Mouse (Mus musculus) left cerebral cortex, adult 8-10 months (tissue): ENCODE measurements around the gene Eps8l1. TPM values are rescaled to one million over a fixed set of nuclear protein-coding genes. Genes with fewer than 3 reads are reported as not detected.
A peak's percentile ranks its signal among the peaks of the same experiment; 100 is the strongest.
"Not testable (repeated sequence)": the region's sequence is repeated elsewhere in the genome, so short reads cannot be mapped to it uniquely, and the experiment has no call there.

Experiments used
- DNase-seq, 2 experiments: peaks; one replicate each; pipeline ENCODE4 v3.0.0; 2022; ENCODE audit warnings: low spot score in 2 of 2
- total RNA-seq, 4 experiments: library from RNA; stranded (reverse); gene quantifications; 2 replicates each; pipeline ENCODE4 v1.2.4; 2022

The Eps8l1 gene
- 1 to 10 TPM; 1.5 to 3.6 (median 2.9) TPM for total RNA-seq

GRCm38 (mm10) chr7:4460576-4461434 is at the start of gene Eps8l1:
TSS of gene Eps8l1 (plus strand) at chr7:4460674.
- DNase-seq: no peak

- not testable (repeated sequence) for DNase-seq
Measured at GRCm38 (mm10) chr7:4412406-4412805, 48.1 kb upstream of the Eps8l1 start.

- DNase-seq: no peak
Measured at GRCm38 (mm10) chr7:4419681-4420080, 40.8 kb upstream of the Eps8l1 start.

- DNase-seq: no peak
Measured at GRCm38 (mm10) chr7:4420230-4420629, 40.2 kb upstream of the Eps8l1 start.

GRCm38 (mm10) chr7:4427161-4427912 is 33.1 kb upstream of the Eps8l1 start:
- peak; percentile 61 to 81 for DNase-seq

- no peak for DNase-seq
Measured at GRCm38 (mm10) chr7:4430246-4430844, 30.1 kb upstream of the Eps8l1 start.

GRCm38 (mm10) chr7:4431548-4431947 is 28.9 kb upstream of the Eps8l1 start:
- DNase-seq: peak in 1 of 2 experiments; percentile 51

- DNase-seq: no peak
Measured at GRCm38 (mm10) chr7:4432026-4432425, 28.4 kb upstream of the Eps8l1 start.

- DNase-seq: no peak
Measured at GRCm38 (mm10) chr7:4437721-4438120, 22.8 kb upstream of the Eps8l1 start.

GRCm38 (mm10) chr7:4440549-4440948 is 19.9 kb upstream of the Eps8l1 start:
- DNase-seq: no peak

GRCm38 (mm10) chr7:4445216-4445791 is 15.2 kb upstream of the Eps8l1 start, which contains the start of gene Rdh13:
TSS of gene Rdh13 (minus strand) at chr7:4445649.
- peak; percentile 74 to 90 for DNase-seq

- DNase-seq: no peak
Measured at GRCm38 (mm10) chr7:4447138-4447537, 13.3 kb upstream of the Eps8l1 start.

- DNase-seq: no peak
Measured at GRCm38 (mm10) chr7:4448439-4448838, 12.0 kb upstream of the Eps8l1 start.

GRCm38 (mm10) chr7:4449211-4449610 is 11.3 kb upstream of the Eps8l1 start:
- DNase-seq: no peak

- DNase-seq: no peak
Measured at GRCm38 (mm10) chr7:4452644-4453043, 7.8 kb upstream of the Eps8l1 start.

- DNase-seq: no peak
Measured at GRCm38 (mm10) chr7:4464194-4464824, 3.8 kb downstream of the Eps8l1 start.

- no peak for DNase-seq
Measured at GRCm38 (mm10) chr7:4467801-4468200, 7.3 kb downstream of the Eps8l1 start.

- peak in 1 of 2 experiments; percentile 70 for DNase-seq
Measured at GRCm38 (mm10) chr7:4470275-4471178, 10.1 kb downstream of the Eps8l1 start.

- DNase-seq: peak; percentile 66 to 75
Measured at GRCm38 (mm10) chr7:4471179-4471555, 10.7 kb downstream of the Eps8l1 start.

- DNase-seq: no peak
Measured at GRCm38 (mm10) chr7:4473940-4474339, 13.5 kb downstream of the Eps8l1 start.
